Mouse (Mus musculus): ENCODE results near the gene Astn2. TPM values are rescaled to one million over a fixed set of nuclear protein-coding genes. Genes with fewer than 3 reads are reported as not detected.

Astn2 gene
- total and polyA plus RNA-seq, 2 experiments, result 0.77 to 1.2 TPM

GRCm38 (mm10) chr4:66096104-66096503 lies 308.3 kb downstream of the Astn2 start:
- Histone ChIP-seq H3K27ac (replicated peaks; ENCODE audit: insufficient read depth, low read depth, low read length) (no peak overlapping the region), H3K27me3 (ENCODE audit: control insufficient read depth, insufficient read depth, low read length) (no peaks in the 10 kb centered on the region), H3K9ac (ENCODE audit: low read depth, low read length) (no peak overlapping the region), H3K4me3 (ENCODE audit: insufficient read depth, low read depth, low read length) (no peak overlapping the region), H3K4me1 (ENCODE audit: control insufficient read depth, insufficient read depth, low read length) (no peaks in the 10 kb centered on the region), H3K36me3 (ENCODE audit: control insufficient read depth, insufficient read depth, low read length) (no peaks in the 10 kb centered on the region), H3K79me2 (ENCODE audit: control insufficient read depth, insufficient read depth, low read length) (no peaks in the 10 kb centered on the region)
- no peak for TF ChIP-seq CTCF (IDR thresholded peaks at IDR 0.05; ENCODE audit: low read depth, low read length)
- TF ChIP-seq POLR2A (IDR thresholded peaks at IDR 0.05; ENCODE audit: extremely low read depth, insufficient read depth, low read length), result no peak
- DNase-seq (ENCODE audit: extremely low read depth, low read depth, low spot score), result no peak
- 75% methylated on average over 2 of the region's 2 CpGs for WGBS

GRCm38 (mm10) chr4:66057161-66057560 lies 347.2 kb downstream of the Astn2 start:
- Histone ChIP-seq H3K4me3 (ENCODE audit: insufficient read depth, low read depth, low read length) (no peak overlapping the region), H3K9ac (ENCODE audit: low read depth, low read length) (no peak overlapping the region), H3K36me3 (ENCODE audit: control insufficient read depth, insufficient read depth, low read length) (no peaks in the 10 kb centered on the region), H3K27ac (replicated peaks; ENCODE audit: insufficient read depth, low read depth, low read length) (no peak overlapping the region), H3K27me3 (ENCODE audit: control insufficient read depth, insufficient read depth, low read length) (no peaks in the 10 kb centered on the region), H3K79me2 (ENCODE audit: control insufficient read depth, insufficient read depth, low read length) (no peaks in the 10 kb centered on the region), H3K4me1 (ENCODE audit: control insufficient read depth, insufficient read depth, low read length) (no peaks in the 10 kb centered on the region)
- no peak for DNase-seq (ENCODE audit: extremely low read depth, low read depth, low spot score)
- TF ChIP-seq CTCF (IDR thresholded peaks at IDR 0.05; ENCODE audit: low read depth, low read length), result no peak
- TF ChIP-seq POLR2A (IDR thresholded peaks at IDR 0.05; ENCODE audit: extremely low read depth, insufficient read depth, low read length), result no peak

GRCm38 (mm10) chr4:66055690-66056089 lies 348.7 kb downstream of the Astn2 start:
- H3K27me3 ChIP-seq (ENCODE audit: control insufficient read depth, insufficient read depth, low read length), result no peaks in the 10 kb centered on the region
- no peaks in the 10 kb centered on the region for H3K36me3 ChIP-seq (ENCODE audit: control insufficient read depth, insufficient read depth, low read length)
- no peaks in the 10 kb centered on the region for H3K4me1 ChIP-seq (ENCODE audit: control insufficient read depth, insufficient read depth, low read length)
- H3K4me3 ChIP-seq (ENCODE audit: insufficient read depth, low read depth, low read length), result no peak overlapping the region
- H3K27ac ChIP-seq (replicated peaks; ENCODE audit: insufficient read depth, low read depth, low read length), result no peak overlapping the region
- TF ChIP-seq CTCF (IDR thresholded peaks at IDR 0.05; ENCODE audit: low read depth, low read length) (no peak), POLR2A (IDR thresholded peaks at IDR 0.05; ENCODE audit: extremely low read depth, insufficient read depth, low read length) (no peak)
- no peak overlapping the region for H3K9ac ChIP-seq (ENCODE audit: low read depth, low read length)
- H3K79me2 ChIP-seq (ENCODE audit: control insufficient read depth, insufficient read depth, low read length), result no peaks in the 10 kb centered on the region
- 85% methylated on average over 4 of the region's 4 CpGs for WGBS
- DNase-seq (ENCODE audit: extremely low read depth, low read depth, low spot score), result no peak

- no peak for DNase-seq (ENCODE audit: extremely low read depth, low read depth, low spot score)
- 76% methylated on average over 3 of the region's 3 CpGs for WGBS
Observed at GRCm38 (mm10) chr4:66043014-66043672, 361.3 kb downstream of the Astn2 start.

GRCm38 (mm10) chr4:66033826-66034225 lies 370.6 kb downstream of the Astn2 start:
- H3K27me3 ChIP-seq (ENCODE audit: control insufficient read depth, insufficient read depth, low read length), result no peaks in the 10 kb centered on the region
- no peaks in the 10 kb centered on the region for H3K79me2 ChIP-seq (ENCODE audit: control insufficient read depth, insufficient read depth, low read length)
- H3K4me1 ChIP-seq (ENCODE audit: control insufficient read depth, insufficient read depth, low read length), result no peaks in the 10 kb centered on the region
- no peak overlapping the region for H3K27ac ChIP-seq (replicated peaks; ENCODE audit: insufficient read depth, low read depth, low read length)
- WGBS, result 68% methylated on average over 3 of the region's 3 CpGs
- no peaks in the 10 kb centered on the region for H3K36me3 ChIP-seq (ENCODE audit: control insufficient read depth, insufficient read depth, low read length)
- no peak for TF ChIP-seq POLR2A (IDR thresholded peaks at IDR 0.05; ENCODE audit: extremely low read depth, insufficient read depth, low read length)
- TF ChIP-seq CTCF (IDR thresholded peaks at IDR 0.05; ENCODE audit: low read depth, low read length), result no peak
- no peak overlapping the region for H3K4me3 ChIP-seq (ENCODE audit: insufficient read depth, low read depth, low read length)
- no peak for DNase-seq (ENCODE audit: extremely low read depth, low read depth, low spot score)
- H3K9ac ChIP-seq (ENCODE audit: low read depth, low read length), result no peak overlapping the region

More at GRCm38 (mm10) chr4:66043014-66043672, 361.3 kb downstream of the Astn2 start:
- Histone ChIP-seq H3K4me3 (ENCODE audit: insufficient read depth, low read depth, low read length) (no peak overlapping the region), H3K27ac (replicated peaks; ENCODE audit: insufficient read depth, low read depth, low read length) (no peak overlapping the region), H3K27me3 (ENCODE audit: control insufficient read depth, insufficient read depth, low read length) (no peaks in the 10 kb centered on the region), H3K79me2 (ENCODE audit: control insufficient read depth, insufficient read depth, low read length) (no peaks in the 10 kb centered on the region), H3K9ac (ENCODE audit: low read depth, low read length) (no peak overlapping the region), H3K36me3 (ENCODE audit: control insufficient read depth, insufficient read depth, low read length) (no peaks in the 10 kb centered on the region), H3K4me1 (ENCODE audit: control insufficient read depth, insufficient read depth, low read length) (no peaks in the 10 kb centered on the region)
- no peak for TF ChIP-seq POLR2A (IDR thresholded peaks at IDR 0.05; ENCODE audit: extremely low read depth, insufficient read depth, low read length)
- no peak for TF ChIP-seq CTCF (IDR thresholded peaks at IDR 0.05; ENCODE audit: low read depth, low read length)

GRCm38 (mm10) chr4:66031320-66031870 lies 373.0 kb downstream of the Astn2 start:
- no peaks in the 10 kb centered on the region for H3K79me2 ChIP-seq (ENCODE audit: control insufficient read depth, insufficient read depth, low read length)
- H3K9ac ChIP-seq (ENCODE audit: low read depth, low read length), result no peak overlapping the region
- H3K36me3 ChIP-seq (ENCODE audit: control insufficient read depth, insufficient read depth, low read length), result no peaks in the 10 kb centered on the region
- TF ChIP-seq CTCF (IDR thresholded peaks at IDR 0.05; ENCODE audit: low read depth, low read length), result no peak
- no peak for TF ChIP-seq POLR2A (IDR thresholded peaks at IDR 0.05; ENCODE audit: extremely low read depth, insufficient read depth, low read length)
- no peaks in the 10 kb centered on the region for H3K27me3 ChIP-seq (ENCODE audit: control insufficient read depth, insufficient read depth, low read length)
- no peak for DNase-seq (ENCODE audit: extremely low read depth, low read depth, low spot score)
- H3K4me1 ChIP-seq (ENCODE audit: control insufficient read depth, insufficient read depth, low read length), result no peaks in the 10 kb centered on the region
- no peak overlapping the region for H3K4me3 ChIP-seq (ENCODE audit: insufficient read depth, low read depth, low read length)
- no peak overlapping the region for H3K27ac ChIP-seq (replicated peaks; ENCODE audit: insufficient read depth, low read depth, low read length)
- 76% methylated on average over 9 of the region's 9 CpGs for WGBS

Measured in liver, adult 2 months (tissue).